Mouse (Mus musculus) adrenal gland, adult 8-10 months (tissue): Measurements from ENCODE around the gene Efcab9. TPM values are rescaled to one million over a fixed set of nuclear protein-coding genes. Genes with fewer than 3 reads are reported as not detected.

Experiments
- DNase-seq: peaks from one replicate; pipeline ENCODE4 v3.0.0; 2022
- total RNA-seq, 4 experiments: library from RNA; stranded (reverse); gene quantifications; 2 replicates each; pipeline ENCODE4 v1.2.4; 2022

Gene Efcab9
- total RNA-seq, result 1 to 10 TPM; 1.3 to 2.4 (median 1.6) TPM

DNA sequence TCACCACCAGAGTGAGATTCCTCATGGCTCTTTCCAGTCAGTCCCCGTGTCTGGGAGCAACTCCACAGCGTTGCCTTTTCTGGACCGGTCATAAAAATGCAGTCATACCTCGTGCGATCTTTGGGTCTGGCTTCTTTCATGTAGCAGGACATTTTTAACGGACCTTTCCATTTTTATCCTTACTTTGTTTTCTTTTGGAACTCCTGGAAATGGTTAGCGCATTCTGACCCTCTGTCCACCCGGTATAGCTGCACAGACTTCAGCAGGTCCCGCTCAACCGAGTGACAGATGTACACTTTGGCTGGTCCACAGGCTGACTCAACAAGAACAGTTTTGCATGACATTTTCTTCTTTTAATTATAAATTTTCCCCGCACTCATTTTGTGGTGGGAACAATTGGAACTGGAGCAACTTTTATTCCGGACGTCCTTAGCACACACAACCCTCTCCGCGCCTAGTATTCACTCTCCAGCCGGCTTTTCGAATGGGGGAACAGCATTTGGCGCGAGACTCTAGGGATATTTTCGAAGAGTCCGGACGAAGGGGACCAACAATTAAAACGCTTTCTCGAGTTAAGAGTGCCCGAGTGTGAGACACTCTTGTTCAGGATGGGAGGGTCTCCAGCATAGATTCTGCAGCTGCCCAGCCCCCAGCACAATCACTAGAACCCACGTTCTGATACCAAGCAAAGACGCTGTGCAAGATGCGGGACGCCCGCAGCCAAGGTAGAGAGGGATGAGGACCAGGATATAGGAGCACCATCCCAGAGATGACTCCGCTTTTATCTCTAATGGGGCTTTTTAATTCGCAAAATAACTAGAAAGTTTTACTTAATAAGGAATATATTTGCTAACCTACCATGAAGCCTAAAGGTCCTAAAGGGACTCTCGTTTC lies at the start of gene Efcab9:
Gene Efcab9 (minus strand): TSS at position 211 of the 894 bp plus-strand sequence.
- no peak for DNase-seq

DNA sequence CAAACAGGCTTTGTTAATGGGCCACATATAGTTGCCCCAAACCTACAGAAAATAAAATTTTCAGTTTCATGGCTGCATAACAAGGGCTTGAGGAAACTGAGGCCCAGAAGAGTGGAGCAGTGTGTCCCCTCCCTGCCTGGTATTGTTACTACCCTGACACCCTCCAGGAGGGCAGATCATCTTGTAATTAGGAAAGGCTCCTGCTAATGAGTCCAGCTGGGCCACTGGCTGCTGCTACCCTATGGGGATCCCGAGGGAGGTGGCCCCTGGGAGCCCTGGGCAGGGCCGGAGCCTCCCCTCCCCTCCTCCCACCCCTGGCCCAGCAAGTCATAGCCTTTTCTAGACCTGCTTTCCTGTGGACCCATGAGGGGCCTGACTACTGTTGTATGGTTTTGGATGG lies 49.1 kb upstream of the Efcab9 start:
- no peak for DNase-seq

DNA sequence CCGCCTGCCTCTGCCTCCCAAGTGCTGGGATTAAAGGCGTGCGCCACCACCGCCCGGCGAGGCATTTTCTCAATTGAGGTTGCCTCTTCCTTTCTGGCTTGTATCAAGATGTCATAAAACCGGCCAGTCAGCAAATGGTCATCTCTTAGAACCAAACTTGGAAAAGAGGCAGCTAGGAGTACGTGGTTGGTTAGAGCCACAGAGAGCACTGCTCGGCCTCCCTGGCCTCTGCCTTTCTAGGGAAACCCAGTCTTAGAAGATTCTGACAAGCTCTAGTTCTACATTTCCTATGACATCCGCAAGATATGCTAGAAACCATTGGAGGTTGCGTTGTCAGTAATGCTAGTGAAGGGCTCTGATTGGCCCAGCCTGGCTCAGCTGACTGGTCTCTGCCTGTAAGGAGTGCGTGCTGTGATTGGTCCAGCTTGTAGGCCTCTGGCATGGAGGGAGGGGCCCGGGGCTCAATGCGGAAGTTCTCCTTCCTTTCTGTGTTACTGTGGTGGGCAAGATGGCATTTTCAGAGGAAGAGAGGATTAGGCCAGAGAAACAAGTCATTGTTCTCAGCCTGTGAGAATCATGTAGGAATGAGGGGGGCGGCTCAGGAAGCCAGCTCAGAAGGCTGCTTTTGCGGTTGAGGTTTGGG lies 48.5 kb upstream of the Efcab9 start:
- DNase-seq, result no peak

DNA sequence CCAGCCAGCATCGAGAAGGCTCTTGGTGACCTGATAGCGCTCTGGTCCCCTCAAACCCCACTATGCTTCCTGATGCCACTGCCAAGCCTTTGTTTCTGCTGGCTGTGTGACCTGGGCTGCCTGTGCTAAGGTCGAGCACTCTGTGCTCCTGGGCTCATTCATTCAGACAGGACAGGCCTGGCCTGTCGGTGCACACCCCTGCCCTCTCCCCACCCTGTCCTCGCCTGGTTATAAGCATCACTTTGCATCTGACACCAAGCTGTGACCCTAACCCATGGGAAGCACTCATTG lies 44.8 kb upstream of the Efcab9 start:
- no peak for DNase-seq

DNA sequence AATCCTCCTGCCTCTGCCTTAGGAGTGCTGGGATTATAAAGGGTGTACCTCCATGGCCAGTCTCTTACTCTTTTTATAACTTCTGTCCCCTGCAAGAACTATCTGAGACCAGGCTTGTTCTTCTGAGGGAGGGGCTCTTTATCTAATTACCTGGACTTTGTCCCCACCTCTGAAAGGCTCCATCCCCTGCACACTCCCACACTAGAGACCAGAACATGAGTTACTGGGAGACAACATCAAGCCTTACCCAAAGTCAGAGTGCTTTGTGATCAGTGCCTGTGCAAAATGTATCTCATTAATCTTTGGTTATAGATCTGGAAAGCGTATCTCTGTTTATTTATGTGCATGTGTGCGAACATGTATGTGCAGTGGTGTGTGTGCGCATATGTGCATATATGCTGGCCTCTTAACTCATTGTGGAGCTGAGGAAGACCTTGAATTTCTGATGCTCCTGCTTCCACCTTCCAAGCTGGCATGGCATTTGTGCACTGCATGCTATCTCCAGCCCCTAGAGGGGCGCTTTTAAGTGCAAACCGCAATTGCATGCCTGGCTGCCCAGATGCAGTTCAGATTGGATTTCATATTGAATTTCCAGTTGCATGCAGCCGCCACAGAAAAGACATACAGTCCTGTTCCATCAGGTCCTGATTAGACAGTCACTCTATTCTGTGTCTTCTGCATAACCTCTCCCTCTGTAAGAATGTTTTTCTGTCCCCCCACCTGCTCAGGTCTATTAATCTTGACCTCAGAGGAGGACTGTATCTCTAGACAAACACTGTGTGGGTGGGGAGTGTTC lies 44.3 kb upstream of the Efcab9 start:
- DNase-seq, result no peak

DNA sequence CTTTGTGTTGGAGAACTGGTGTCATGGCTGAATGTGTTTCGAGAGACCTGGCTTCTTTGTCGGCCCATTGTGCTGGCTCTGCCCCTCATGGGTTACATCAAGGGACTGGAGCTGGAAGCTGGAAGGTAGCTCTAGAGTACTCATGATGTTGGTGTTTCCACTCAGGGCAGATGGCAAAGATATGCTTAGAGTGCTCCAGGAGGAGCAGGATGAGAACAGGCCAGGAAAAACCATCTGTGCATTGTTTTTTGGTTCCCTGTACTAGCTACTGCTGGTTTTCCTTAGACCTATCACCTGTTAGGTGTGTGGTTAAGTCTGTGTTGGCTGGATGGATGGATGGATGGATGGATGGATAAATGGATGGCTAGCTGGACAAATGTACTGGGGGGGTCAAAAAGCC lies 41.8 kb upstream of the Efcab9 start:
- DNase-seq, result no peak

DNA sequence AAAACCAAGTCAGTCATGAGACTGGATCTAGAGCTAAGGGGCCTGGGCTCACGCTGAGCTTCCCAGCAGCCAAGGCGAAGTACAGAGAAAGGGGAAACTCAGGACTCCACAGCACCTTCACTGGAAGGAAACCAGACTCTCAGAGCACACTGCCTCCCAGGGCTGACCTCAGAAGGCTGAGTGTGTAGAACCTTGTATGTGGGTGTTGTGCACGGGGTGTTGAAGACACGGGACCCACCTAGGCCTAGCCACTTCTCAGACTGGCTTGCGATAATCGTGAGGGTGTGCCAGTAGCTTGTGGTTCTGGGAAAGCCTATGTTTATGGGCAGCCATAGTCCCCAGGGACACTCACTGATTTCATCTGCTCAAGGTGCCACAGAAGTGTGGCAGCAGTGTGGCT lies 39.2 kb upstream of the Efcab9 start:
- no peak for DNase-seq

DNA sequence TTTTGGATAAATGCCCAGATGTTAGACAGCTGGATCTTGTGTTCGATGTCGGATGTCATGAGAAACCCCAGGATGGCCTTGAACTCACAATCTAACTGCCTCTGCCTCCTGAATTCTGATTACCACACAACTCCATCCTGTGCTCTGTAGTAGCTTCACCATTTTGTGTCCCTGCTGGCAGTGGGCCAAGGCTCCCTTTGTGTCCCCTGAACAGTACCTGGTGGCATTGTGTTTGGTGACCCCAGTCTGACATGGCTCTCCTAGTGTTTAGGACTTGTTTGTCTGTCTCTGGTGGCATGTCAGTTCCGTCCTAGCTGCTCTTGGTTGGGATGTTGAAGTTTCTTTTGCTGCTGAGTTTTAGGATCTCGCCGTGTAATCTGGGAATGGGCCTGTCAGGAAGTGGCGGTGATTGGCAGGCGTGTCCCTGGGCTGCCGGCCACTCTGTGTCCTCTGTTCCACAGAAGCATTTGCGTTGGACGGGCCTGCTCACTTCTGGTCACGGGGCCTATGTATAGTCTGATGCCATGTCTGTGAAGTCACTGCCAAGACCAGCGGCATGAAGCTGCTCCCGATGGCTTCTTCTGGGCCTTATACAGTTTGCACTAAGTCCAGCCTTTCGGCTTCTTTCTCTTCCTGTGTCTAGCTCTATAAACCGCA lies 36.9 kb upstream of the Efcab9 start:
- DNase-seq, result no peak

DNA sequence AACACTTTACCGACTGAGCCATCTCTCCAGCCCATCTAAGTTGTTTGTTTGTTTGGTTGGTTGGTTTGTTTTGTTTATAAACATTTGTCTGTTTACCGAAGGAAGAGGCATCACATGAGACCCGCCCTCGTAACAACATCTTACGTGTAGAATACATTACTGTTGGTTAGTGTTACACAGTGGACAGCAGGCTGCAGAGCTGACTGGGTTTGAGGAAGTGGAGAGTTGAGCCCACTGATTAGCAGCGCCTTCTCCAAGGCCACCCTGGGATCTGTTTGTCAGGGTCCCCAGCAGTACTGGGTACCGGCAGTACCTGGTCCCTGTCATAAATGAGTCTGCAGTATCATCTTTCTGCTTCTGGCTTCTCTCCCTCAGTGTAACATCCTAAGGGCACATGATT lies 36.2 kb upstream of the Efcab9 start:
- no peak for DNase-seq

DNA sequence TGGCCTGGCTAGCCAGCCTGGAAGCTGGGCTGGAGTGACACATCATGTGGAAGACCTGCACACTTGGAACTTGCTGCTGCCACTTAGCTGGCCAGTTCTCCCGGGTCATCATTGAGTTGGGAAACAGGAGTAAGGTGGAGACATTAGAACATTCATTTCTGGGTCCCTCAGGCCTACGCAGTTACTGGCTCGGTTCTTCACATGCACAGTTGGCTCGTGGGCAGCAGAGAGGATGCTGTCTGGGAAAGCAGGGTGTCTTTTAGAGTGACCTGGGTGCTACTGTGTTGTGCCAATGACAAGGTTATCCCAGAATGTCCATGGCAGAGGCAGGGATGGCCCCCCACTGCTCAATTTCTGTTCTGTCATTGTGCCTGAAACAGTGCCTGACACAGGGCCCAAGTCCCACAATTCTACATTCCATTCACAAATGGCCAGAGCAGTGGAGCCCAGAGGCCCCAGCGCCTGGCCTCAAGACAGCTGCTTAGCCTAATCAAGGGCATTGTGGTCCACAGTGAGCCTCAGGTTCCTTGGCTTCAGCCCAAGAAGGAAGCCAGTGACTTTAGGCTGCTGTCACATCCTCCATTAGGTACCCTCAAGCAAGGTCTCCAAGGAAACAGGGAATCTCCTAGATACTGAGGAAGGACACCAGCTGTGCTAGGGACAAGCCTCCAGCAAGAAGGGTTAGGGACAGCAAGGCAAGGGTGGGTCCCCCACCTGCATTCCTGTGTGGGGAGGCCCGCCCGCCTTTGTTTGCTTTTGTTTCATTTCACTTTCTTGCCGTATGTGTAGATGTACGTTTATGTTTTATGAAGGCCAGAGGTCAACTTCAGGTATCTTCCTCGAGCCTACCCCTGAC lies 35.3 kb upstream of the Efcab9 start:
- no peak for DNase-seq

DNA sequence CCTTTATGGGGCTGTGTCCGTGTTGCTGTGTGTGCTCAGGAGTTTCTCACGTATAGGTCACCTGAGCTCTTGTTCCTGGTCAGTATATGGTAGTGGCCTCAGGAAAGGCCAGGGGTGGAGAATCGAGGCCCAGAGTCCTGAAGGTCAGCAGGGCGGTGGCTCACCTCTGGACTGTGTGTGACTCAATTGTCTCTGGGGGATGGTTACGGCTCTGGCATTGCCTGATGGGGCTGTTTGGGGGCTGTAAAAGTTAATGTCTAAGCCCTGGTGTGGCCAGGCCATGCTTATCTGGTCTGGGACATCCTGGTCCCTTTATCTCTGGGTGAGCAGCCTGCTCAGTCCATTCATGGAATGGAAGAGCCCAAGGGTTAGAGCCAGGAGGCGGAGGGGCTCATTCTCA lies 34.3 kb upstream of the Efcab9 start:
- DNase-seq, result no peak

DNA sequence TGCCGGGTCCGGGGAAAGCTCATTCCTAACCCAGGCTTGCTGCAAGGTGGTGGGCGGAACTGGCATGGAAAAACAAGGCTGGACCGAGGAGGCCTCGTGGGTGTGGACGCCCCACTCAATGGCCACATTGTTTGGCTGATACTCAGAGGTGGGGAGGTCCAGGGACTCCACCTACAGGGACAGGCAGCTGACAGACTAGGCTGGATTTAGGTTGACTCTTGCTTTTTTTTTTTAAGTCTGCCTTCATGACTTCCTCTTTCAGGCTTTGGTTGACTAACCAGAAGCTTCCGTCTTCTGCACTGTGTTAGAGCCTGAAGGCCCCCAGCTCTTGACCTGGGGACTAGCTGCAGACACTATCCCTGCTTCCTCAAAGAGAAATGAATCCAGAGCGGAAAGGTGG lies 33.2 kb upstream of the Efcab9 start:
- no peak for DNase-seq

DNA sequence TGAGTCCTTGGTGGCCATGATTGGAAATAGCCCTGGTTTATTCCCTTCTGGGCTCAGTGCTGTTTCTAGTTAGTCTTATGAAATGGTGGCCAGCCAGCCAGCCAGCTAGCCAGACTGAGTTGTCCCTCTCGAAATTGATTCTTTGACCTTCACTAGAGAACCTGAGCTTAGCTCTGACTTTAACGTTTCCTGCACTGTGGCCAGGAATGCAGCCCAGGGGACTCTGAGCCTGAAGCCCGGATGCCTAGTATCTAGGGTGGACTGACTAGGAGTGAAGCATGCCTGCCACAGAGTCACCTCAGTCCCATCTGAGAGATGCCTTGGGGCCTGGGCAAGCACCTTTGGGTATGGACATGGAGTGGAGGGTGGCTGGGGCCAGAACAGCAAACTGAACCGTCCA lies 32.7 kb upstream of the Efcab9 start:
- DNase-seq, result no peak

DNA sequence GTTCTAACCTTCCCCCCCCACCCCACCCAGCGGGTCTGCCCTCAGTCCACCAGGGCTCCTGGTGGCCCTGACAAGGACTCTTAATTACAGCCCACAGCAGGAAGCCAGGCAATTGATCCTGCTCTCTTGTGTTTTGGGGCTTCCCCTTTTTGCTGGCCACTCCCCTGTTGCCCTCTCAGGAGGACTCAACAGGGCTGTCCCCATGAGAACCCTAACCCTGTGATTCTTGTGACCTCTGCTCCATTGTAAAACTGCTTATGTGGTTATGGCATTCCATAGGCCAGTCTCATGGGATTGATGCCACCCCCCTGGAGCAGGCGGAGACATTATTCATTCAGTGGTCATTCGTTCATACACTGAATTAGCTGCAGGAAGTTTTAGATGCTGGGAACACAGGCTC lies 31.8 kb upstream of the Efcab9 start:
- DNase-seq, result no peak

DNA sequence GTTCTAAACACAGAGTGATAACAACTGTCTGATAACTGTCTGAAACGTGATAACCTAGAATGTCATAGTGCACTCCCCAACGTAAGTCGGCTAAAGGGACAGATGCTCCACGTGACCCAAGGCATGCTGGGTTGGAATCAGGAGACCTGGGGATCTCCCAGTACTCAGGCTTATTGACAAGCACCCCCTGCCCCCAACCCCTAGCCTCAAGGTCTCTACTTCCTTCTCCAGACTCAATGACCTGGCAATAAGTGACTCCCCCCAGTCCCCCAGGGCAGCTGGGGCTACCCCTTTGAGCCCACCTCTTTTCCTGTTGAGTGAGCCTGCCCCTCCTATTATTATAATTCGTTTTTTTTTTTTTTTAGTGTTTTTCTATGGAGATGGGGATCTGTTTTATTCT lies 30.8 kb upstream of the Efcab9 start:
- no peak for DNase-seq

DNA sequence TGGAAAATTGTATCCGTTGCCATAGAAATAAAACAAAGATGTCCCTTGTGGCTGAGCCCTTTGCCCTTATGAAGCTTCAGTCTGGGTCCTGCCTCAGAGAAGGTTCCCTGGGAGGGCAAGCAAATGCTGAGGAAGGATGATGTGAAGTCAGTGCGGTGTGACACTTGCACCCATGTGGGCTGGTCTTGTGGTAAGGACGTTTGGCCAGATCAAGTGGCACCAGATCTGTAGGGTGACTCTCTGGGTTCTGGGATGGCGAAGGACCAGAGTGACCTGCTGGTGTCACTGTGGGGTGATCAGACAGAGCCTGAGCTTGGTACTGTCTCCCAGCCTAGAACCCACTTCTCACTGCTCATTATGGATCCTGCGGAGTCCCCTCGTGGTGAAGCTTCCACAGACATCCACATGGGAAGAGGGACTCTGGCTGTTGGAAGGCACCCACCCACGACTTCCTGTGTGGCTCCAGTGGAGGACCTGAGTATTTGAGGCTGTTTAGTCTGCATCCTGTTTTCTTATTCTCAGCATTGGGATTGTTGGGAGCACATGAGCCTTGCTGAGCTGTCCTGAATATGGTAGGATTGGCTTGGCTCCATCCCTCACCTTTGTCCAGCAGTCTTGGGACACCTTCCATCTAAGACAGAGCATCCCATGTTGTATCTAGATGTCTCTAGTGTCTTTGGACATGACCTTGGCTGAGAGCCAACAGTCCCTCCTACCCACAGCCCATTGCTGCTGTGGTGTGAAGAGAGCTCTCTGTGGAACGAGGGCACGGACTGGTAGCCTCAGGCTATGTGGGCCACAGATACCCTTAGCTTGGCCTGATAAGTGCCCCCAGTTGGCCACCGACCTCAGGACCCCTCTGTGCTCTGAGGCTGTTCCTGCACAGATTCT lies 29.8 kb upstream of the Efcab9 start:
- no peak for DNase-seq

DNA sequence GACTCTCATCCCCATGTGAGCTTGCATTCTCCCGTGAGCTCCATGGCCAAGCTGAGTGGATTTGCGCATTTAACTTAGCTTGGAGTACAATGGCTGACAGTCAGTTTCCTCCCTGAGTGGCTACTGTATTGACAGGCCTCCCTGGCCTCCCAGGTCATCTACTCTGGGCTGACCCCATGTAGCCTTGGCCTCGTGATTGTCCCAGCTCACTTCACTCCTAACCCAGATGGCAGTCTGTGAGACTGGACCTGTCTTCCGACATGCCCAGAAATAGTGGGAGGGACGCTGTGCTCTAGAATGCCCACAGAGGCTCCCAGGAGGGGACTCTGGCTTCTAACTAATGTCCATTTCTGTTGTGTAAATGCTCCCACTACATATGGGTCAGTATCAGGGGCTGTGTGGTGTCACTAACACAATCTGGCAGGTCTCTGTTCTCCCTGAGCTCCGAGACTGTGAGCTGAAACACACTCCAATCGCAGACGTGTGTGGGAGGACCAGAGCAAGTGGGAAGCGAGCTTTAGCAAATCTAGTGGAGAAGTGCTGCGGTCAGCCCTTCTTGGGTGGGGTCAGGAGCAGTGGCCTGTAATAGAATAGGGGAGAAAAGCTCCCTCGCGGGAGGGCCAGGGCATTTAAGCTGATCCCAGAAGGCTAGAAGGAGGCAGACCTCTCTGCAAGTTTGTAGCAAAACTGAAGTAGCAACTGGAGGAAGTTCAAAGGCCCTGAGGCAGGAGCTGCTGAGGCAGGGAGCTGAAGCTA lies 28.3 kb upstream of the Efcab9 start:
- DNase-seq, result no peak

DNA sequence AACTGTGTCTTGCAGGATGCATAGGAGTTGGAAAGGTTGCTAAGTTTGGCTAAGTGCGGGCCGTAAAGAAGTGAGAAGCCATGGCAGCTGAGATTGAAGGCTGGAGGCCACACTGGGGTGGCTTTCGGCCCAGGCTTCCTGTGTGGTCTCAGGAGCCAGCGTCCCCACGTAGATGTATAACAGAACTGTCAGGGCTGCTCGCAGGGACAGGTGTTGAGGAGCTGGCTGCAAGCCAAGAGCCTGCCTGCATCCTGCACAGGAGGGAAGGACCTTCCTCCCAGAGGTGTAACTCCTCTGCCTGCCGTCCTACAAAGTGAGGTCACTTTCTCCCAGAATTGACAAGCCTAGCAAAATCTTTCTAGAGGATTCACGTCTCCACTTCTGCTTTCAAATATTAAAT lies 26.8 kb upstream of the Efcab9 start:
- no peak for DNase-seq

DNA sequence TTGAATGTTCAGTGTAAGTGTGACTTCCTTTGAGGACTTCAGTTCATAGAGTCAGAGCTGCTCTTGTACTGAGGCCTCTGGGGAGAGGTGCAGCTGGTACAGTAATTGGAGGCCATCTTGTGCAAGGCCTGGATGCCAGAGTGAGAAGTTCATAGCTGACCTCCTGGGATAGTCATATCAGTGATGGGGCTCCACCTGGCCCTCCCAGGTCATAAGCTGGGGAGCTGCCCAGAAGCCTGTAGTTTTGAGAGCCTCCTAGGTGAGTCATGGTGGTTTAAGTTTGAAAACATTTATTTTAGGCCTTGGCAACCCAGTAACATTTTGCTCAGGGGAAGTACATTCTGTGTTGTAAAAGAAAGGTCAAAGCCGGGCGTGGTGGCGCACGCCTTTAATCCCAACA lies 26.1 kb upstream of the Efcab9 start:
- DNase-seq, result no peak

DNA sequence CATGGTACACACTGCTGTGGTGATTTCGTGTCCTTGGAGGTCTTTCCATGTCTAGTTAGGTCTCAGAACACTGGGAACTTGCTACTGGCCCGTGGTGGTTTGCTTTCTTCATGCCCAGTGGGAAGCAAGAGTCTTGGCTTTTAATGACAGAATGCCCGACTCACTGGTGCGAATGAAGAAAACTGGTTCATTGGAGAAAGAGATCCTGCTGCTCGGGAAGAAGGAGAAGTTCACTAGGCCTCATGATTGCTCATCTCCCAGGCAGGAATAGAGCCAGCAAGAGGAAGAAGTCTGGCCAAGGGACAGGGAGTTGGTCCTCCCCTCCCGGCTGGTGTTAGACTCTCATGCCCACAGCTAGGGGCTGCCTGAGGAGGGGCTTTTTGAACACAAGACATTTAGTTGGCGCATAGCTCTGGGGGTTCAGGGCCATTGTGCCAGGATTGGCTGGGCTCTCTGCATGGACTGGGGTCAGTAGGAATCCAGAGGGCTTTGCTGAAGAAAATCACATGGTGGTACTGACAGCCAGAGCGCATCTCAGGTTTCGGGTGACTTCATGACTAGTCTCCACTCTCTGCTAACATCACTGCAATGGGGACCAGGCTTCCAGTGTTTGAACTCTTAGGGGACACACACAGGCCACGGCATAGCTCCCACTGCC lies 24.6 kb upstream of the Efcab9 start:
- no peak for DNase-seq
